9 mouse cellular contexts compared by ENCODE assay signal in the genomic region with DNA sequence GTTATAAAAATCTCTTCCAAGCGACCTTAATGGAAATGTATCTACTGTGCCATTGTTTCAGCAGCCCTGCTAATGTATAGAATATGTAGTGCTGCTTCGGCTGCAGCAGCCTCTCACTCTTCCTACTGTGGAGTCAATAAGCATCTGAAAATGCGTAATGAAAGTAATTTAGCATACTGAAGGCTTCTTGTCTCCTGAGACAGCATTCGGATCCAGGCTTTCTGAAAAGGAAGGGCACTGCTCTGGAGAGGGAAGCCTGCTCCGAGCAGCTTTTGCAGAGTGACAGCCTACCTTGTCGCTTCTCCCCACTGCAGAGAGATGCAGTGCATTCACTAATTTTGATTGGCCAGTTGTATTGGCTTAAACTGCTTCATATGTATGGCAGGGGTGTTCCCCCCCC. TPM values are rescaled to one million over a fixed set of nuclear protein-coding genes. Genes with fewer than 3 reads are reported as not detected.
DNase-seq lines count a peak whose midpoint lies in the region; ATAC-seq lines count a peak whose summit lies in the region.
"Had no signal": no experiment of that assay in that cellular context is flagged by ENCODE, and none has a peak within 500 bp of the region (broad histone marks: within the 10 kb centered on the region; RNA-seq: fewer than 3 reads in every experiment).

Gpr22 (minus strand) TSS at position 348 of the 400 bp plus-strand sequence.

- H3K27ac ChIP-seq in intestine, embryonic 16.5 days (ENCODE audit: low read length): no peak within 1 kb of the TSS
- H3K27ac ChIP-seq in midbrain, embryonic 15.5 days: peak within 1 kb of the TSS; percentile 91
- H3K27ac ChIP-seq: lung, embryonic 15.5 days had no signal

- H3K9ac ChIP-seq in intestine, embryonic 16.5 days (ENCODE audit: low read depth, low read length): no peak within 1 kb of the TSS
- H3K9ac ChIP-seq in midbrain, embryonic 15.5 days: peak within 1 kb of the TSS; percentile 71
- H3K9ac ChIP-seq: lung, embryonic 15.5 days had no signal

- WGBS in intestine, embryonic 16.5 days: 41% methylated on average over 6 of the region's 6 CpGs
- 14% methylated on average over 6 of the region's 6 CpGs for WGBS in midbrain, embryonic 15.5 days

- no peak for ATAC-seq in intestine, embryonic 16.5 days
- peak; percentile 96 for ATAC-seq in midbrain, embryonic 15.5 days (replicated peaks)

- DNase-seq in adrenal gland, adult 8-10 months: no peak
- DNase-seq in adrenal gland, adult 18-20 months (ENCODE audit: low spot score in 2 of 2): no peak
- peak; percentile 48 to 53 for DNase-seq in frontal cortex, postnatal 25 days (ENCODE audit: low spot score in 2 of 2)
- no peak for DNase-seq in urinary bladder, adult 2 months (ENCODE audit: low spot score)
- no peak for DNase-seq in kidney, postnatal 4 days
- no peak for DNase-seq in kidney, postnatal 25 days

- H3K27me3 ChIP-seq in intestine, embryonic 16.5 days (replicated peaks; ENCODE audit: control insufficient read depth, insufficient read depth, low read length): no peaks in the 10 kb centered on the region
- no peaks in the 10 kb centered on the region for H3K27me3 ChIP-seq in midbrain, embryonic 15.5 days (replicated peaks)
- H3K27me3 ChIP-seq: lung, embryonic 15.5 days had no signal

- H3K4me3 ChIP-seq in intestine, embryonic 16.5 days (ENCODE audit: low read length): peak within 1 kb of the TSS; percentile 9; the same call in 1 of the 2 replicates
- peak within 1 kb of the TSS; percentile 53 for H3K4me3 ChIP-seq in midbrain, embryonic 15.5 days
- H3K4me3 ChIP-seq: lung, embryonic 15.5 days had no signal

- no peak within 1 kb of the TSS for H3K4me2 ChIP-seq in intestine, embryonic 16.5 days (ENCODE audit: low read depth, low read length)
- peak within 1 kb of the TSS; percentile 49 for H3K4me2 ChIP-seq in midbrain, embryonic 15.5 days
- H3K4me2 ChIP-seq: lung, embryonic 15.5 days had no signal

- H3K9me3 ChIP-seq in intestine, embryonic 16.5 days (ENCODE audit: control insufficient read depth, low read length): no peaks in the 10 kb centered on the region
- no peaks in the 10 kb centered on the region for H3K9me3 ChIP-seq in midbrain, embryonic 15.5 days
- H3K9me3 ChIP-seq: lung, embryonic 15.5 days had no signal

- no peaks in the 10 kb centered on the region for H3K36me3 ChIP-seq in intestine, embryonic 16.5 days (ENCODE audit: control insufficient read depth, insufficient read depth, low read length)
- no peaks in the 10 kb centered on the region for H3K36me3 ChIP-seq in midbrain, embryonic 15.5 days (replicated peaks)
- H3K36me3 ChIP-seq: lung, embryonic 15.5 days had no signal

- 0 out of 2 replicates have a peak, but pooled peaks cover 3% of the 10 kb centered on the region for H3K4me1 ChIP-seq in intestine, embryonic 16.5 days (ENCODE audit: control insufficient read depth, insufficient read depth, low read length)
- H3K4me1 ChIP-seq in midbrain, embryonic 15.5 days: peaks cover 17% of the 10 kb centered on the region
- H3K4me1 ChIP-seq: lung, embryonic 15.5 days had no signal

RNA-seq across cellular contexts. Expression of gene Gpr22, which starts in this region (rescaled TPM):
- 10 to 100 TPM in 3 of 4 experiments, 1 to 10 TPM in 1; 7.5 to 19.6 (median 12.0) TPM for total RNA-seq in adrenal gland, adult 8-10 months (2022)
- total RNA-seq in adrenal gland, adult 18-20 months (2021): 10 to 100 TPM in 1 of 2 experiments, 1 to 10 TPM in 1; 7.2 to 10.2 TPM
- 3.4 and 3.9 TPM in 2 replicates for polyA plus RNA-seq in intestine, embryonic 16.5 days (2015; fragmentation: Nextera tagmentation; extraction: Ambion mirVana)
- 19.2 and 22.4 TPM in 2 replicates for polyA plus RNA-seq in midbrain, embryonic 15.5 days (2015; fragmentation: Nextera tagmentation; extraction: Ambion mirVana)
- 0.03 and 0.07 TPM in 2 replicates for polyA plus RNA-seq in urinary bladder, adult 2 months (2012; rRNA removed)

Comparison
In these comparisons a context has a peak if more than half of its experiments do, and no peak if none do; other contexts are left out.
1. DNase-seq: peak in frontal cortex, postnatal 25 days (2 of 2); none in adrenal gland, adult 8-10 months (single experiment), adrenal gland, adult 18-20 months (0 of 2), urinary bladder, adult 2 months (single experiment), kidney, postnatal 4 days (0 of 2) and kidney, postnatal 25 days (0 of 2).